Mouse (Mus musculus) CH12.LX (cell line): ENCODE data around the gene Syt1. TPM values are rescaled to one million over a fixed set of nuclear protein-coding genes. Genes with fewer than 3 reads are reported as not detected.

Experiments
- DNase-seq: peaks from one replicate; pipeline ENCODE4 v3.0.0-alpha.2; 2013; ENCODE audit errors: extremely low read depth
- H3K27ac ChIP-seq: 2 replicates; pipeline ENCODE4 v1.5.1; 2012; ENCODE audit warnings: low read depth, mild to moderate bottlenecking, control low read depth, moderate library complexity; ENCODE audit not compliant: insufficient read depth
- H3K27me3 ChIP-seq: replicated peaks from 2 replicates; pipeline ENCODE3; 2012; ENCODE audit warnings: inconsistent platforms
- H3K36me3 ChIP-seq, 2 experiments: replicated peaks in 1 of 2; 2 replicates each; pipeline versions ENCODE3 to v1.6.1; 2012; ENCODE audit warnings: inconsistent platforms in 1 of 2, low read length in 1 of 2, mild to moderate bottlenecking in 1 of 2, mixed read lengths in 1 of 2, moderate library complexity in 1 of 2; ENCODE audit not compliant: control insufficient read depth in 1 of 2, insufficient read depth in 1 of 2
- H3K4me1 ChIP-seq, 2 experiments: 2 replicates each; pipeline ENCODE4 v1.6.1; 2012; ENCODE audit warnings: inconsistent platforms in 1 of 2, moderate library complexity in 1 of 2; ENCODE audit not compliant: insufficient read depth in 2 of 2, control insufficient read depth in 1 of 2
- H3K4me2 ChIP-seq: 2 replicates; pipeline ENCODE4 v1.6.1; 2012; ENCODE audit warnings: low read depth, mild to moderate bottlenecking, control low read depth; ENCODE audit not compliant: poor library complexity, insufficient read depth, severe bottlenecking
- H3K4me3 ChIP-seq, 3 experiments: fragments of 150-350 bp in 1 of 3; sonication (generic) in 1 of 3; replicated peaks in 1 of 3; 2 replicates each; pipeline versions ENCODE3 to v1.5.1; 2011 to 2012; ENCODE audit warnings: low read depth in 2 of 3, low read length in 2 of 3, mild to moderate bottlenecking in 2 of 3, moderate library complexity in 2 of 3, control low read depth in 1 of 3, improper control_type of control experiment in 1 of 3, inconsistent platforms in 1 of 3, mixed read lengths in 1 of 3; ENCODE audit not compliant: poor library complexity in 1 of 3
- H3K79me2 ChIP-seq: replicated peaks from 2 replicates; pipeline ENCODE4 v1.6.1; 2012; ENCODE audit warnings: mild to moderate bottlenecking, moderate library complexity; ENCODE audit not compliant: control insufficient read depth, poor library complexity, insufficient read depth, severe bottlenecking; ENCODE audit errors: extremely low read depth
- H3K9ac ChIP-seq: 2 replicates; pipeline ENCODE4 v1.6.1; 2012; ENCODE audit warnings: low read depth, mild to moderate bottlenecking, control low read depth, moderate library complexity; ENCODE audit not compliant: insufficient read depth
- H3K9me3 ChIP-seq: replicated peaks from 2 replicates; pipeline ENCODE3; 2012; ENCODE audit warnings: low read length, inconsistent platforms, mixed read lengths
- BHLHE40 ChIP-seq: IDR thresholded peaks from 2 replicates; pipeline ENCODE4 v1.6.1; 2011; ENCODE audit warnings: mild to moderate bottlenecking, low read depth, low read length, improper control_type of control experiment
- CHD2 ChIP-seq: IDR thresholded peaks from 2 replicates; pipeline ENCODE4 v1.6.1; 2011; ENCODE audit warnings: low read length, improper control_type of control experiment
- E2F4 ChIP-seq: IDR thresholded peaks from 2 replicates; pipeline ENCODE4 v1.6.1; 2011; ENCODE audit warnings: low read depth, low read length, improper control_type of control experiment; ENCODE audit not compliant: insufficient replicate concordance
- ELF1 ChIP-seq: IDR thresholded peaks from 2 replicates; pipeline ENCODE4 v1.6.1; 2014; ENCODE audit warnings: low read depth, mild to moderate bottlenecking, inconsistent platforms, low read length, improper control_type of control experiment
- EP300 ChIP-seq: IDR thresholded peaks from 2 replicates; pipeline ENCODE4 v1.6.1; 2011; ENCODE audit warnings: low read length, improper control_type of control experiment
- ETS1 ChIP-seq: conservative IDR thresholded peaks from 2 replicates; pipeline ENCODE4 v1.6.1; 2012; ENCODE audit warnings: low read depth, mild to moderate bottlenecking, inconsistent platforms, low read length, improper control_type of control experiment, moderate library complexity
- GABPA ChIP-seq: IDR thresholded peaks from 2 replicates; pipeline ENCODE4 v1.6.1; 2012; ENCODE audit warnings: low read depth, low read length, improper control_type of control experiment, inconsistent platforms; ENCODE audit not compliant: insufficient replicate concordance
- IRF4 ChIP-seq: IDR thresholded peaks from 2 replicates; pipeline ENCODE4 v1.6.1; 2014; ENCODE audit warnings: low read depth, mild to moderate bottlenecking, inconsistent platforms, low read length, improper control_type of control experiment
- JUND ChIP-seq: conservative IDR thresholded peaks from 2 replicates; pipeline ENCODE4 v1.6.1; 2011; ENCODE audit warnings: low read depth, low read length, improper control_type of control experiment
- MAFK ChIP-seq: IDR thresholded peaks from 2 replicates; pipeline ENCODE4 v1.6.1; 2011; ENCODE audit warnings: low read length, improper control_type of control experiment; ENCODE audit not compliant: insufficient replicate concordance
- MAX ChIP-seq: IDR thresholded peaks from 2 replicates; pipeline ENCODE4 v1.6.1; 2011; ENCODE audit warnings: low read length, improper control_type of control experiment
- MEF2A ChIP-seq: IDR thresholded peaks from 2 replicates; pipeline ENCODE4 v1.6.1; 2014; ENCODE audit warnings: low read depth, mild to moderate bottlenecking, inconsistent platforms, low read length, improper control_type of control experiment, borderline replicate concordance
- MXI1 ChIP-seq: IDR thresholded peaks from 2 replicates; pipeline ENCODE4 v1.6.1; 2011; ENCODE audit warnings: mild to moderate bottlenecking, low read depth, low read length, improper control_type of control experiment
- NELFE ChIP-seq: IDR thresholded peaks from 2 replicates; pipeline ENCODE4 v1.6.1; 2011; ENCODE audit warnings: low read depth, low read length, improper control_type of control experiment
- PAX5 ChIP-seq: IDR thresholded peaks from 2 replicates; pipeline ENCODE4 v1.6.1; 2012; ENCODE audit warnings: low read length, inconsistent platforms, mixed read lengths
- POLR2A ChIP-seq: IDR thresholded peaks from 2 replicates; pipeline ENCODE4 v1.6.1; 2011; ENCODE audit warnings: low read depth, mild to moderate bottlenecking, improper control_type of control experiment, low read length
- RCOR1 ChIP-seq: conservative IDR thresholded peaks from 2 replicates; pipeline ENCODE4 v1.6.1; 2012; ENCODE audit warnings: low read depth, mild to moderate bottlenecking, inconsistent platforms, low read length, improper control_type of control experiment
- SIN3A ChIP-seq: IDR thresholded peaks from 2 replicates; pipeline ENCODE4 v1.6.1; 2012; ENCODE audit warnings: low read length, improper control_type of control experiment, inconsistent platforms
- TCF12 ChIP-seq: IDR thresholded peaks from 2 replicates; pipeline ENCODE4 v1.6.1; 2014; ENCODE audit warnings: low read depth, mild to moderate bottlenecking, inconsistent platforms, low read length, improper control_type of control experiment
- UBTF ChIP-seq: IDR thresholded peaks from 2 replicates; pipeline ENCODE4 v1.6.1; 2012; ENCODE audit warnings: low read depth, mild to moderate bottlenecking, inconsistent platforms, low read length, improper control_type of control experiment, moderate library complexity
- USF2 ChIP-seq: conservative IDR thresholded peaks from 2 replicates; pipeline ENCODE4 v1.6.1; 2011; ENCODE audit warnings: low read depth, low read length, improper control_type of control experiment
- ZC3H11A ChIP-seq: IDR thresholded peaks from 2 replicates; pipeline ENCODE4 v1.6.1; 2012; ENCODE audit warnings: low read depth, mild to moderate bottlenecking, inconsistent platforms, low read length, improper control_type of control experiment
- ZMIZ1 ChIP-seq: IDR thresholded peaks from 2 replicates; pipeline ENCODE4 v1.6.1; 2012; ENCODE audit warnings: low read depth, mild to moderate bottlenecking, inconsistent platforms, low read length, improper control_type of control experiment
- ZNF384 ChIP-seq: IDR thresholded peaks from 2 replicates; pipeline ENCODE4 v1.6.1; 2012; ENCODE audit warnings: low read depth, low read length, improper control_type of control experiment, inconsistent platforms
- dilution Hi-C: fragments of 300-500 bp; cut with MboI; formaldehyde crosslinking; loops from 2 replicates; pipeline ENCODE4 v1.14.3; 2020; ENCODE audit warnings: low sequenced_read_pairs; ENCODE audit not compliant: extremely low pct_unique_long_range_greater_than_20kb, extremely low pct_ligation_motif_present
- in situ Hi-C: fragments of 300-500 bp; cut with MboI; formaldehyde crosslinking; loops from 3 replicates; pipeline ENCODE4 v1.14.3; 2019; ENCODE audit warnings: low sequenced_read_pairs, low pct_ligation_motif_present, low pct_unique_long_range_greater_than_20kb, mixed read lengths
- polyA plus RNA-seq: library from polyadenylated mRNA; unstranded; fragments of >175 nt; gene quantifications from 2 replicates; pipeline ENCODE4 v1.2.1, GENCODE M21; 2012; ENCODE audit warnings: low read depth; ENCODE audit not compliant: insufficient read length
- total RNA-seq, 2 experiments: library from RNA; depleted of rRNA; stranded (reverse); fragments of 300-350 nt in 1 of 2; fragments of >200 nt in 1 of 2; gene quantifications; 2 replicates each; pipeline ENCODE4 v1.2.3; 2012 to 2014

The Syt1 gene
- total and polyA plus RNA-seq, 3 experiments: not detected

DNA sequence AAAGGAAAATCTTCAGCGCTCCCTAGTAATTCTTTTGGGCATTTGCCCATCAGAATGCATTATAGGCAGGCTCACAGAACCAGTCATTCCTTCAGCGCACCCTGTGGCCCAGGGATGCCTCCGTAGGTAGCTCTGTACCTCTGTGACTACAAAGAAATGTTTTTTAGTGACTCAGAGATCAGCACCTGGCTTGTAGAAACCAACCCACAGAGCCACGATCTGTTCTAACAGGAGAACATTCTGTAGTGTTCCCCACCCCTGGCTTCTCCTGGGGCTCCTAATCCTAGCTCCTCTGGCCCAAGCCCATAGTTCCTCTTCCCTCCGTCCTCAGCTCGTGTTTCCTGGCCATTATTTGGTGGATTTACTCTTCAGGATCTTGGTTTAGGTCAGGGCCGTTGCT is 361.6 kb downstream of the Syt1 start:
- Histone ChIP-seq H3K4me3 (no peak overlapping the region), H3K4me2 (no peak overlapping the region), H3K4me1 (no peaks in the 10 kb centered on the region), H3K79me2 (no peaks in the 10 kb centered on the region), H3K36me3 (no peaks in the 10 kb centered on the region), H3K27ac (no peak overlapping the region), H3K27me3 (no peaks in the 10 kb centered on the region), H3K9me3 (no peaks in the 10 kb centered on the region), H3K9ac (no peak overlapping the region)
- in situ Hi-C loops: no loop called here
- TF ChIP-seq MAFK (no peak), PAX5 (no peak), JUND (no peak), MEF2A (no peak), UBTF (no peak), SIN3A (no peak), IRF4 (no peak), POLR2A (no peak), ZNF384 (no peak), MXI1 (no peak), RCOR1 (no peak), USF2 (no peak), ETS1 (no peak), ELF1 (no peak), MAX (no peak), EP300 (no peak)
- no peak for DNase-seq
- dilution Hi-C loops: no loop called here

DNA sequence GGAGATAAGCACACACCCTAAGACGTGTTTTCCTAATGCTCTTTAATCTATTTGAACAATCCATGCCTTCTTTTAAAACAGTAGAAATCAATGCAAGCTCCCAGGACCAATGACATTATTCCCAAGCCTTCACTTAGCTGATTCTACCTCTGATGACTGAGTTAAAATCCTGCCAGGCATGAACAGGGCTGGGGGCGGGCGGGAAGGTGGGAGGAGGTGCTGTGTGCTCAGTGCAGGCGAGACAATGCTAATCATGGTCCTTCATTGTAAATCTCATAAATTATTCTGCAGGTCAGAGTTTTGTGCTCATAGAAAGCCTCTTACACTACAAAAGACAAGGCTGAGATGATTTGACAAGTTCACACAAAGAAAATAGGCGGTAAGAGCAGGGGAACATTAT is 366.9 kb downstream of the Syt1 start:
- H3K79me2 ChIP-seq: no peaks in the 10 kb centered on the region
- dilution Hi-C loops (no loop called here), in situ Hi-C loops (no loop called here)
- no peak for DNase-seq
- H3K27ac ChIP-seq: no peak overlapping the region
- TF ChIP-seq USF2: no peak
- no peak for TF ChIP-seq EP300
- no peak for TF ChIP-seq ZC3H11A
- no peak for TF ChIP-seq MXI1
- no peak for TF ChIP-seq UBTF
- no peak for TF ChIP-seq IRF4
- TF ChIP-seq CHD2: no peak
- TF ChIP-seq NELFE: no peak
- TF ChIP-seq ZMIZ1: no peak
- TF ChIP-seq GABPA: no peak
- TF ChIP-seq TCF12: no peak
- TF ChIP-seq ELF1: no peak
- TF ChIP-seq RCOR1: no peak
- no peak for TF ChIP-seq E2F4
- no peak for TF ChIP-seq BHLHE40
- TF ChIP-seq MAFK: no peak
- no peaks in the 10 kb centered on the region for H3K4me1 ChIP-seq
- no peaks in the 10 kb centered on the region for H3K36me3 ChIP-seq
- no peak overlapping the region for H3K4me3 ChIP-seq
- no peak overlapping the region for H3K9ac ChIP-seq
- H3K9me3 ChIP-seq: no peaks in the 10 kb centered on the region
- no peak overlapping the region for H3K4me2 ChIP-seq
- H3K27me3 ChIP-seq: no peaks in the 10 kb centered on the region
